Mouse (Mus musculus): Measurements from ENCODE around the gene Cd3g. TPM values are rescaled to one million over a fixed set of nuclear protein-coding genes. Genes with fewer than 3 reads are reported as not detected.

The Cd3g gene
- total and polyA plus RNA-seq, 2 experiments from 2014 or later: not detected

- H3K4me3 ChIP-seq (ENCODE audit: low read length): no peak overlapping the region
- no peak overlapping the region for H3K27ac ChIP-seq
- no peak overlapping the region for H3K4me2 ChIP-seq (ENCODE audit: low read depth, low read length)
- no peaks in the 10 kb centered on the region for H3K36me3 ChIP-seq (ENCODE audit: insufficient read depth, low read length)
- ATAC-seq (no peak), DNase-seq (ENCODE audit: low spot score) (no peak)
- TF ChIP-seq CTCF (IDR thresholded peaks at IDR 0.05; ENCODE audit: low read depth): no peak
- no peaks in the 10 kb centered on the region for H3K9me3 ChIP-seq (ENCODE audit: low read length)
- H3K4me1 ChIP-seq (ENCODE audit: insufficient read depth, low read length): no peaks in the 10 kb centered on the region
- H3K9ac ChIP-seq (replicated peaks; ENCODE audit: low read length): no peak overlapping the region
- no peaks in the 10 kb centered on the region for H3K27me3 ChIP-seq (ENCODE audit: insufficient read depth, low read length)
- WGBS: 83% methylated on average over 2 of the region's 2 CpGs
Observed at GRCm38 (mm10) chr9:44991821-44992220, 11.6 kb upstream of the Cd3g start.

GRCm38 (mm10) chr9:44986976-44987375 is 6.7 kb upstream of the Cd3g start:
- H3K9ac ChIP-seq (replicated peaks; ENCODE audit: low read length): no peak overlapping the region
- no peak for TF ChIP-seq CTCF (IDR thresholded peaks at IDR 0.05; ENCODE audit: low read depth)
- H3K4me3 ChIP-seq (ENCODE audit: low read length): no peak overlapping the region
- no peak overlapping the region for H3K4me2 ChIP-seq (ENCODE audit: low read depth, low read length)
- no peaks in the 10 kb centered on the region for H3K4me1 ChIP-seq (ENCODE audit: insufficient read depth, low read length)
- ATAC-seq: no peak
- H3K36me3 ChIP-seq (ENCODE audit: insufficient read depth, low read length): no peaks in the 10 kb centered on the region
- no peaks in the 10 kb centered on the region for H3K27me3 ChIP-seq (ENCODE audit: insufficient read depth, low read length)
- no peak for DNase-seq (ENCODE audit: low spot score)
- no peak overlapping the region for H3K27ac ChIP-seq
- WGBS: 75% methylated on average over 5 of the region's 5 CpGs
- no peaks in the 10 kb centered on the region for H3K9me3 ChIP-seq (ENCODE audit: low read length)

- H3K4me1 ChIP-seq (ENCODE audit: insufficient read depth, low read length): no peaks in the 10 kb centered on the region
- no peak for TF ChIP-seq CTCF (IDR thresholded peaks at IDR 0.05; ENCODE audit: low read depth)
- WGBS: 50% methylated on average over 14 of the region's 14 CpGs
- no peak overlapping the region for H3K9ac ChIP-seq (replicated peaks; ENCODE audit: low read length)
- no peaks in the 10 kb centered on the region for H3K36me3 ChIP-seq (ENCODE audit: insufficient read depth, low read length)
- DNase-seq (ENCODE audit: low spot score): no peak
- H3K27me3 ChIP-seq (ENCODE audit: insufficient read depth, low read length): no peaks in the 10 kb centered on the region
- H3K27ac ChIP-seq: no peak overlapping the region
- ATAC-seq: no peak
- no peak overlapping the region for H3K4me2 ChIP-seq (ENCODE audit: low read depth, low read length)
- no peaks in the 10 kb centered on the region for H3K9me3 ChIP-seq (ENCODE audit: low read length)
- no peak overlapping the region for H3K4me3 ChIP-seq (ENCODE audit: low read length)
Observed at GRCm38 (mm10) chr9:44986242-44986781, 6.1 kb upstream of the Cd3g start.

GRCm38 (mm10) chr9:44985721-44986161 is 5.5 kb upstream of the Cd3g start:
- Histone ChIP-seq H3K4me1 (ENCODE audit: insufficient read depth, low read length) (no peaks in the 10 kb centered on the region), H3K9ac (replicated peaks; ENCODE audit: low read length) (no peak overlapping the region), H3K27me3 (ENCODE audit: insufficient read depth, low read length) (no peaks in the 10 kb centered on the region), H3K36me3 (ENCODE audit: insufficient read depth, low read length) (no peaks in the 10 kb centered on the region), H3K27ac (no peak overlapping the region), H3K9me3 (ENCODE audit: low read length) (no peaks in the 10 kb centered on the region), H3K4me3 (ENCODE audit: low read length) (no peak overlapping the region), H3K4me2 (ENCODE audit: low read depth, low read length) (no peak overlapping the region)
- 73% methylated on average over 3 of the region's 3 CpGs for WGBS
- no peak for TF ChIP-seq CTCF (IDR thresholded peaks at IDR 0.05; ENCODE audit: low read depth)
- ATAC-seq: no peak
- no peak for DNase-seq (ENCODE audit: low spot score)

- DNase-seq (ENCODE audit: low spot score) (no peak), ATAC-seq (no peak)
- Histone ChIP-seq H3K36me3 (ENCODE audit: insufficient read depth, low read length) (no peaks in the 10 kb centered on the region), H3K9me3 (ENCODE audit: low read length) (no peaks in the 10 kb centered on the region), H3K4me2 (ENCODE audit: low read depth, low read length) (no peak overlapping the region), H3K4me3 (ENCODE audit: low read length) (no peak overlapping the region), H3K4me1 (ENCODE audit: insufficient read depth, low read length) (no peaks in the 10 kb centered on the region), H3K27me3 (ENCODE audit: insufficient read depth, low read length) (no peaks in the 10 kb centered on the region), H3K27ac (no peak overlapping the region), H3K9ac (replicated peaks; ENCODE audit: low read length) (no peak overlapping the region)
- TF ChIP-seq CTCF (IDR thresholded peaks at IDR 0.05; ENCODE audit: low read depth): no peak
- 76% methylated on average over 2 of the region's 2 CpGs for WGBS
Observed at GRCm38 (mm10) chr9:44983001-44983400, 2.8 kb upstream of the Cd3g start.

- 89% methylated on average over 3 of the region's 3 CpGs for WGBS
- no peak overlapping the region for H3K4me2 ChIP-seq (ENCODE audit: low read depth, low read length)
- H3K9me3 ChIP-seq (ENCODE audit: low read length): no peaks in the 10 kb centered on the region
- no peak for TF ChIP-seq CTCF (IDR thresholded peaks at IDR 0.05; ENCODE audit: low read depth)
- no peaks in the 10 kb centered on the region for H3K27me3 ChIP-seq (ENCODE audit: insufficient read depth, low read length)
- H3K4me3 ChIP-seq (ENCODE audit: low read length): no peak overlapping the region
- no peaks in the 10 kb centered on the region for H3K36me3 ChIP-seq (ENCODE audit: insufficient read depth, low read length)
- H3K27ac ChIP-seq: no peak overlapping the region
- ATAC-seq (no peak), DNase-seq (ENCODE audit: low spot score) (no peak)
- no peaks in the 10 kb centered on the region for H3K4me1 ChIP-seq (ENCODE audit: insufficient read depth, low read length)
- H3K9ac ChIP-seq (replicated peaks; ENCODE audit: low read length): no peak overlapping the region
Observed at GRCm38 (mm10) chr9:44982531-44982930, 2.3 kb upstream of the Cd3g start.

GRCm38 (mm10) chr9:44982081-44982480 is 1.9 kb upstream of the Cd3g start:
- no peak for ATAC-seq
- no peak for TF ChIP-seq CTCF (IDR thresholded peaks at IDR 0.05; ENCODE audit: low read depth)

More at GRCm38 (mm10) chr9:44982081-44982480, 1.9 kb upstream of the Cd3g start:
- no peaks in the 10 kb centered on the region for H3K27me3 ChIP-seq (ENCODE audit: insufficient read depth, low read length)
- no peak overlapping the region for H3K9ac ChIP-seq (replicated peaks; ENCODE audit: low read length)
- H3K4me1 ChIP-seq (ENCODE audit: insufficient read depth, low read length): no peaks in the 10 kb centered on the region
- DNase-seq (ENCODE audit: low spot score): no peak
- H3K27ac ChIP-seq: no peak overlapping the region
- WGBS: 88% methylated on average over 8 of the region's 8 CpGs
- no peaks in the 10 kb centered on the region for H3K9me3 ChIP-seq (ENCODE audit: low read length)
- H3K4me3 ChIP-seq (ENCODE audit: low read length): no peak overlapping the region
- no peak overlapping the region for H3K4me2 ChIP-seq (ENCODE audit: low read depth, low read length)
- H3K36me3 ChIP-seq (ENCODE audit: insufficient read depth, low read length): no peaks in the 10 kb centered on the region

Measured in hindbrain, postnatal 0 days (tissue).